Mouse (Mus musculus) intestine, embryonic 15.5 days (tissue): ENCODE data around the gene Tcf19. TPM values are rescaled to one million over a fixed set of nuclear protein-coding genes. Genes with fewer than 3 reads are reported as not detected.
"Not testable (repeated sequence)": the region's sequence is repeated elsewhere in the genome, so short reads cannot be mapped to it uniquely, and the experiment has no call there.

Experiments used
- ATAC-seq: fragments of 200-750 bp; cut with Nextera tagmentation; 2 replicates; pipeline ENCODE4 v1.8.0; 2017; ENCODE audit warnings: moderate TSS enrichment, moderate library complexity
- H3K27ac ChIP-seq: fragments of 300-500 bp; sonication (generic); 2 replicates; pipeline ENCODE4 v1.5.1; 2015; ENCODE audit warnings: mild to moderate bottlenecking, inconsistent platforms
- H3K27me3 ChIP-seq: fragments of 300-500 bp; sonication (generic); replicated peaks from 2 replicates; pipeline ENCODE4 v1.6.1; 2015; ENCODE audit warnings: inconsistent platforms
- H3K36me3 ChIP-seq: fragments of 300-500 bp; sonication (generic); 2 replicates; pipeline ENCODE4 v1.6.1; 2015; ENCODE audit warnings: inconsistent platforms
- H3K4me1 ChIP-seq: fragments of 300-500 bp; sonication (generic); replicated peaks from 2 replicates; pipeline ENCODE4 v1.6.1; 2015; ENCODE audit warnings: inconsistent platforms
- H3K4me2 ChIP-seq: fragments of 300-500 bp; sonication (generic); replicated peaks from 2 replicates; pipeline ENCODE4 v1.6.1; 2015; ENCODE audit warnings: mild to moderate bottlenecking, inconsistent platforms
- H3K4me3 ChIP-seq: fragments of 300-500 bp; sonication (generic); replicated peaks from 2 replicates; pipeline ENCODE4 v1.5.1; 2015; ENCODE audit warnings: inconsistent platforms
- H3K9ac ChIP-seq: fragments of 300-500 bp; sonication (generic); 2 replicates; pipeline ENCODE4 v1.6.1; 2015; ENCODE audit warnings: inconsistent platforms
- H3K9me3 ChIP-seq: fragments of 300-500 bp; sonication (generic); 2 replicates; pipeline ENCODE4 v1.6.1; 2016; ENCODE audit warnings: inconsistent platforms
- WGBS: fragments of 180-500 bp; shearing (Covaris S2); methylation state at CpG from one replicate; pipeline ENCODE4 v1.1.7; 2015; 5-methylcytosine and 5-hydroxymethylcytosine counted together
- polyA plus RNA-seq: library from polyadenylated mRNA; unstranded; fragments of >200 nt; fragmentation: Nextera tagmentation; extraction: Ambion mirVana; gene quantifications from 2 replicates; pipeline ENCODE4 v1.2.1, GENCODE M21; 2015

The Tcf19 gene
- polyA plus RNA-seq, 1 experiment from 2014 or later = 66.4 TPM

- 82% methylated on average over 9 of the region's 9 CpGs for WGBS
- H3K27me3 ChIP-seq = no peaks in the 10 kb centered on the region
These were observed 7.7 kb upstream of the Tcf19 start for GRCm38 (mm10) chr17:35524354-35524753.

GRCm38 (mm10) chr17:35517526-35517925, 902 bp upstream of the Tcf19 start:
- H3K4me2 ChIP-seq = peak overlapping the region; percentile 87
- H3K36me3 ChIP-seq = no peaks in the 10 kb centered on the region
- peak overlapping the region; percentile 58 for H3K4me3 ChIP-seq
- no peaks in the 10 kb centered on the region for H3K27me3 ChIP-seq
- no peak overlapping the region for H3K27ac ChIP-seq
- H3K9ac ChIP-seq = peak overlapping the region; percentile 57
- ATAC-seq = no peak
- H3K4me1 ChIP-seq = peaks cover 21% of the 10 kb centered on the region
- 6% methylated on average over 12 of the region's 12 CpGs for WGBS
- no peaks in the 10 kb centered on the region for H3K9me3 ChIP-seq

More at GRCm38 (mm10) chr17:35524354-35524753, 7.7 kb upstream of the Tcf19 start:
- Histone ChIP-seq H3K36me3 (peaks cover 12% of the 10 kb centered on the region; the same call in 1 of the 2 replicates), H3K4me2 (no peak overlapping the region), H3K9ac (no peak overlapping the region), H3K9me3 (no peaks in the 10 kb centered on the region), H3K4me3 (no peak overlapping the region), H3K4me1 (no peaks in the 10 kb centered on the region), H3K27ac (no peak overlapping the region)
- ATAC-seq = no peak

- peak; percentile 41 for ATAC-seq
- Histone ChIP-seq H3K27me3 (no peaks in the 10 kb centered on the region), H3K4me3 (peak overlapping the region; percentile 58), H3K9me3 (no peaks in the 10 kb centered on the region), H3K4me2 (peak overlapping the region; percentile 87), H3K9ac (peak overlapping the region; percentile 64), H3K36me3 (no peaks in the 10 kb centered on the region), H3K27ac (peak overlapping the region; percentile 10; the same call in 1 of the 2 replicates), H3K4me1 (peaks cover 21% of the 10 kb centered on the region)
- 5% methylated on average over 25 of the region's 25 CpGs for WGBS
These were observed 548 bp downstream of the Tcf19 start for GRCm38 (mm10) chr17:35515911-35516640.

GRCm38 (mm10) chr17:35514756-35515155, 1.9 kb downstream of the Tcf19 start:
- peak overlapping the region; percentile 64 for H3K9ac ChIP-seq
- ATAC-seq = no peak
- H3K36me3 ChIP-seq = no peaks in the 10 kb centered on the region
- H3K4me1 ChIP-seq = peaks cover 21% of the 10 kb centered on the region
- peak overlapping the region; percentile 87 for H3K4me2 ChIP-seq
- H3K27me3 ChIP-seq = no peaks in the 10 kb centered on the region
- no peaks in the 10 kb centered on the region for H3K9me3 ChIP-seq
- WGBS = 49% methylated on average over 6 of the region's 6 CpGs
- no peak overlapping the region for H3K27ac ChIP-seq
- H3K4me3 ChIP-seq = peak overlapping the region; percentile 58; the same call in 1 of the 2 replicates

- no peaks in the 10 kb centered on the region for H3K36me3 ChIP-seq
- no peaks in the 10 kb centered on the region for H3K27me3 ChIP-seq
- WGBS = 25% methylated on average over 2 of the region's 2 CpGs
- no peak for ATAC-seq
- no peak overlapping the region for H3K4me3 ChIP-seq
- no peak overlapping the region for H3K27ac ChIP-seq
- peak overlapping the region; percentile 87 for H3K4me2 ChIP-seq
- peaks cover 21% of the 10 kb centered on the region for H3K4me1 ChIP-seq
- 0 out of 2 replicates have a peak overlapping the region, but pooled peaks have one; percentile 42 for H3K9ac ChIP-seq
- no peaks in the 10 kb centered on the region for H3K9me3 ChIP-seq
These were observed 2.7 kb downstream of the Tcf19 start for GRCm38 (mm10) chr17:35513886-35514285.

GRCm38 (mm10) chr17:35512916-35513626, 3.6 kb downstream of the Tcf19 start:
- H3K4me1 ChIP-seq = peaks cover 18% of the 10 kb centered on the region
- no peak overlapping the region for H3K4me2 ChIP-seq
- H3K27me3 ChIP-seq = no peaks in the 10 kb centered on the region
- H3K9ac ChIP-seq = no peak overlapping the region
- H3K27ac ChIP-seq = no peak overlapping the region
- H3K9me3 ChIP-seq = no peaks in the 10 kb centered on the region
- no peaks in the 10 kb centered on the region for H3K36me3 ChIP-seq
- no peak overlapping the region for H3K4me3 ChIP-seq
- 92% methylated on average over 7 of the region's 7 CpGs for WGBS
- no peak for ATAC-seq

GRCm38 (mm10) chr17:35509284-35509683, 7.3 kb downstream of the Tcf19 start:
- Histone ChIP-seq H3K4me1 (peaks cover under 1% of the 10 kb centered on the region), H3K9me3 (no peaks in the 10 kb centered on the region), H3K27ac (no peak overlapping the region), H3K27me3 (peaks cover 10% of the 10 kb centered on the region; the same call in 1 of the 2 replicates), H3K36me3 (no peaks in the 10 kb centered on the region), H3K4me3 (no peak overlapping the region), H3K4me2 (no peak overlapping the region), H3K9ac (no peak overlapping the region)
- ATAC-seq = peak; percentile 59
- 22% methylated on average over 8 of the region's 8 CpGs for WGBS

- H3K4me2 ChIP-seq, H3K9me3 ChIP-seq, ATAC-seq, H3K27ac ChIP-seq, H3K9ac ChIP-seq, H3K36me3 ChIP-seq, H3K4me3 ChIP-seq, H3K4me1 ChIP-seq: not testable (repeated sequence)
- WGBS = 56% methylated on average over 5 of the region's 5 CpGs
- H3K27me3 ChIP-seq = peaks cover 10% of the 10 kb centered on the region; the same call in 1 of the 2 replicates
These were observed 8.3 kb downstream of the Tcf19 start for GRCm38 (mm10) chr17:35508279-35508678.

GRCm38 (mm10) chr17:35507556-35508260, 8.9 kb downstream of the Tcf19 start:
- Histone ChIP-seq H3K4me2 (no peak overlapping the region), H3K27ac (no peak overlapping the region), H3K9me3 (no peaks in the 10 kb centered on the region), H3K36me3 (no peaks in the 10 kb centered on the region), H3K27me3 (peaks cover 10% of the 10 kb centered on the region; the same call in 1 of the 2 replicates), H3K4me1 (no peaks in the 10 kb centered on the region), H3K9ac (no peak overlapping the region), H3K4me3 (no peak overlapping the region)
- 33% methylated on average over 13 of the region's 13 CpGs for WGBS
- ATAC-seq = no peak

- ATAC-seq = no peak
- Histone ChIP-seq H3K36me3 (no peaks in the 10 kb centered on the region), H3K27me3 (peaks cover 10% of the 10 kb centered on the region; the same call in 1 of the 2 replicates), H3K27ac (no peak overlapping the region), H3K4me2 (no peak overlapping the region), H3K4me3 (no peak overlapping the region), H3K9ac (no peak overlapping the region), H3K9me3 (no peaks in the 10 kb centered on the region), H3K4me1 (no peaks in the 10 kb centered on the region)
- 21% methylated on average over 10 of the region's 10 CpGs for WGBS
These were observed 9.7 kb downstream of the Tcf19 start for GRCm38 (mm10) chr17:35506881-35507280.

- Histone ChIP-seq H3K4me2 (no peak within 1 kb of the TSS), H3K4me1 (no peaks in the 10 kb centered on the region), H3K4me3 (no peak within 1 kb of the TSS), H3K27ac (no peak within 1 kb of the TSS), H3K36me3 (no peaks in the 10 kb centered on the region), H3K9me3 (no peaks in the 10 kb centered on the region), H3K9ac (no peak within 1 kb of the TSS), H3K27me3 (peaks cover 10% of the 10 kb centered on the region; the same call in 1 of the 2 replicates)
- no peak for ATAC-seq
- WGBS = 51% methylated on average over 13 of the region's 13 CpGs
These were observed 10.8 kb downstream of the Tcf19 start, which contains the start of gene Pou5f1 for GRCm38 (mm10) chr17:35505776-35506175. Gene Pou5f1 (plus strand): TSS chr17:35506018.
